Mouse (Mus musculus) urinary bladder, postnatal 10 days (tissue): ENCODE data around the gene Mt2.

Experiments
- DNase-seq: peaks from one replicate; pipeline ENCODE4 v3.0.0; 2022; ENCODE audit warnings: low spot score

Mt2 gene

DNA sequence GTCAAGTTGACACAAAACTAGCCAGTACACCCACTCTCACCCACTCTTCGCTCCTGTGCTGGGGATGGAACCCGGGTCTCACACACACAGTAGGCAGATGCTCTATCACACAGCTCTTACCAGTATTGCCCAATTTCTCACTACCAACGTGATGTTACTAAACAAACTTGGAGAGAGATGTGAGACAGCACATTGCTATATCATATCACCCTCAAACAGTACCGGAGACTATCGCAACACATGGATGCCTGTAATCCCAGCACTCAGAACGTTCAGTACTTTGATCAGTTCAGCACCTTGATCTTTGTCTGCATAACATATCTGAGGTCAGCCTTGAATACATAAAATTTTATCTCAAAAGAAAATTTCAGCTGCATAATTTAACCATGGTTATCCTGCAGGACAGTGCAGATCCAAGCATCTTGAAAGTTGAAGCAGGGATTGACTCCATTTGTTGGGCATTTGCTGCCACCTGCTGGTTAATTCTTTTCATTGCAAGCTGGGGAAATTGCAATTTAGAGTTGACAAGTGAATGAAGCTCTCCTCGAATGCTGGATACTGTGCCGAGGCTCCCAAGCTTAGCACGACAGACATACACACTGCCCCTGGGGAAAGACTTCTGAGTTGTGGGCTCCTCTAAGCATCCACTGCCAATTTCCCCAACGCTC lies 26.9 kb downstream of the Mt2 start:
- DNase-seq, result no peak

DNA sequence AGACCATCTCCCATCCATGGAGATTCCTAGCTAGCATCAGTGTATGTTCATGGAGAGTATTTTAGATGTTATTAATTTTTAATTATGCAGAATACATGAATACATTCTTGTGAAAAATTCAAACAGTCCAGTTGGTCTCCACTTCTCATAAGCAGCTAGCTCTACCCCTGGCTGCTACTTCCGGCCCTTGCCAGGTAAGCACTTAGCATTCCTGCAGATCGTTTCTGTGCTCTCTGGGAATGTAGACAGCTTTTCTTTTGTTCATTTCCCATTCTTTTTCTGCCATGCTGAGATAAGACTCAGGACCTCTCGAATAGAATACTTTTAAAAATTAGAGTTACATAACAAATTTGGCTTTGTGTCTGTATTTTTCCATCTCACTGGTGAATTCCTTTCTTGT lies 31.6 kb downstream of the Mt2 start:
- no peak for DNase-seq

DNA sequence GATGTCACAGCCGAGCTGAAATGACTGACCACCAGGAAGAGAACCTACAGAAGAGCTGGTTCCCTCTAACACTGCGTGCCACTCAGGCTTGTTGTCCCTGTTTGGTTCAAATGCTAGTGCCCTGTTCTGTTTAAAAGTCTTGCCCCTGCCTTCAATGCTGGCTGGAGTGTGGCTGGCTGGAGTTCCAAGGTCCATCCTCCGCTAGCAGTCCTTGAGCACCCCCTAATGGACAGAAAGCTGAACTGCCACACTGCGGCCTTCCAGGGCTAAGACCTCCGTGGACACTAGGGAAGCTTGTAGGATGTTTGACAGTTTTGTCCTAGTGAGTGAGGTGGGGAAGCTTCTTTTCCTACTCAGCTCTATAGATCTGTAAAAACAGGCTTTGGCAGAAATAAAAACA lies 33.3 kb downstream of the Mt2 start:
- DNase-seq, result no peak

DNA sequence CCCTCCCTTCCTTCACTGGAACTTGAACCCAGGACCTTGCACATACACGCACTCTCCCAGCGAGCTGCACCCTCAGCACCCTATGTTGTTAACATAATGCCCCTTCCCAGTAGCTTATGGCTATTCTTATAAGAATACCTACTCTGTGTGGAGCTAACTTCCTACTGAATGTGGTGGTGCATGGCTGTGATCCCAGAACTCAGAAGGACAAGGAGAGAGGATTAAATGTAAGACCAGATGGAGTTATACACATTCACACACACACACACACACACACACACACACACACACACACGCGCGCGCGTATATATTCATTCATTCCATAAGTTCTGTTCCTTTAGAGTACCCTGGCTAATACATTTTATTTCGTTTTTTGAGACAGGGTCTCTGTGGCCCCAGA lies 33.8 kb downstream of the Mt2 start:
- no peak for DNase-seq

DNA sequence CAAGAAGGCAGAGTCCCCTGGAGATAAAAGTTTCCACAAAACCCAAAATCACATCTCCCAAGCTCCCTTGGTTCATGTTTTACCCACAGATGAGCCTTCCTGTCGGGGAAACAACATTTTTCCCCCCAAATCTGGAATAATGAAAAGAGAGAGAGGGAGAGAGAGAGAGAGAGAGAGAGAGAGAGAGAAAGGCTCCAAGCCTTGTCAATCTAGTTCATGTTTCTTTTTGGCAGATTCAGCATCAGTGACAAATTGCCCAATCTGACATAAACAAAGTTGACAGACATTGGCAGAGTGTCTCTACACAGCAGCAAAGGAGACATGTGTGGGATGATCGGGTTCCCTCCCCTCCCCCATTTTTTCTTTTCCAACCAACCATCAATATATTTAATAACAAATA lies 35.0 kb downstream of the Mt2 start:
- DNase-seq, result no peak

DNA sequence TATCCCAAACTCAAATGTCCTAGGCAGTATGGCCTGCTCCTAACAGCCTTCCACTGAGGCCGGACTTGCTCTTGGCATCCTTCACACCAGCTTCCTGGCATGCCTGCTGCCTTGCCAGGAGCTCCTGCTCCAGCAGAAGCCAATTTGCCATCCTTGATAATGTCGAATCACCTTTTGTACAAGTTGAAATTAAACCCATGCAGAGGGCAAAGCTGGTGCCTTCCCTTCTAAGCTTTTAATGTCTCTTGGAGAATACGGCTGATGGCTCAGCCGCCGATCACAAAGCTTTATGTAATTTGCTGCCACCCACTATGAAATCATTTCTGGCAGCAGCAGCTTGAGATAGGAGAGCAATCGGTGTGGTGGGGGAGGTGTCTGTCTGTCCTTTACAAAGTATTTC lies 37.2 kb downstream of the Mt2 start:
- DNase-seq, result no peak

DNA sequence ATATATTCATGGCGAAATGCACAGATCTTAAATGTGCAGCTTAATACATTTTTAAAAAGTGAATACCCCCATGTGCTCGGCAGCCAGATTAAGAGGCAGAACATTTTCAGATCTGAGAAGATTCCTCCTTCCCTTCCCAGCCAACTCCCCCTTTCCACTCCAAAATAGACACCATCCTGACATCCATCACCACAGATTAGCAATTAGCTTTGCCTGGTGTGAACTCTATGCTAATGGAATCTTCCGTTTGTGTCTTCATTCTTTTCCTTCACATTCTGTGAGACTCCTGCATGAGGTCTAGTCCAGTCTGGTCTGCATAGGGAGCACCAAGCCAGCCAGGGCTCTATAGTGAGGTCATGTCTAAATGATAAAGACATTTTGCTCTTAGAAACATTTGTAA lies 37.8 kb downstream of the Mt2 start:
- no peak for DNase-seq

DNA sequence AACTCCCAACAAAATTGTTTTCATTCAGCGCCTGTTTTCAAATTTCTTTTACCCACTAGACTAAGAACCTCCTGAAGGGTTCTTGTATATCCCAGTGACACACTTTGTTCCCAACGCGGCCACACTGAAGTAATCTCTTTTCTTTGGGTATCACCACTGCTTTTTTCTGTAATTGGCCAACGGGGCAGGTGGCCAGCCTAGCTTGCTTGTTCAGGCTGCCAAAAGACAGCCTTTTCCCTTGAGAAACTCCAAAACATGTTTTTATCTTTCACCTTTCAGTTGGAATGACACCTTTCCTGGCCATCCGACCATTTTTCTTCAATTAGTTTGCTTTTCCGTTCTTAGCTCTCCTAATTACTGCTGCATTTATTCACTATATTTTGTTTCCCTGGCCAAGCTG lies 41.4 kb downstream of the Mt2 start:
- DNase-seq, result no peak

DNA sequence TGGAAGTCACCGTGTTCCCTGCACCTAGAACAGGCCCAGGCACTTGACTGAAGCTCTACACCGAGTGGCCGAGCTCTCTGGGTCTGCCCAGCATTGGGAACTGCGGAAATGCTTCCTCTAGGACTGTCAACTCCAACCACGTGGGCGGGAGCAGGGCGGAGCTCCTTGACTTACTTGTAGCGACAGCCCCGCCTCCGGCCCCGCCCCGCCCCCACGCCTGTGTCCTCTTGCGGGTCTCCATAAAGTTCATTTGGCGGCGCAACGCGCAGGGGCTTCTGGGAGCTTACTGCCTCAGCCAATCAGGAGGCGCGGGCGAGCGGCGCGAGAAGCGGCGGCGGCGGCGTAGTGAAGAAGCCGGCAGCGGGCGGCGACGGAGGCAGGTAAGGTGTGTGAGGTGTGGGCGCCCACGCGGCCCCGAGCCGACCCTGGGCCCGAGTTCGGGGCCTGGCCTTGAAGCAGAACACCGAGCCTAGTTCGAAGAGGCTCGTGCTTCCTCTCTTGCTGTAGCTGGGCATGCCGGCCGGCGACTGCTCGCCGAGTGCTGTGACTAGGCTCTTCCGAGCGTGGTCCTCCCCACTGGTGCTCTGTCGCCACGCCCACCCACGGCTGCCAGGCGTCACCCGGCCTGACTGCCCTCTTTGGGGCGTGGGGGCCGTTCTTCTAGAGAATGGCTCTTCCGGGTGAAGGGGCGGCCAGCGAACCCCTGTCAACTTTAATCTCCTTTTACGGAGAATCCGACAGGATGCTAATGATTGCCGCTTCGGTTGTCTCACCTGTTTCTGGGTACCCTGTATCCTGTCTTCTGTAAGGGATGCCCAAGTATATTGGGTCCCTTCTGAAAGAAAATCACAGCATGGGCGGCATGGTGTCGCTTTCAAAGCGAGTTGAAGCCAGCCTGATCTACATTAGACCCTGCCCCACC lies 42.0 kb downstream of the Mt2 start, which contains the start of gene Nup93:
Gene Nup93, plus strand, starts transcription at position 313 of the 922 bp plus-strand sequence.
- DNase-seq, result peak; percentile 92
